Mouse (Mus musculus) kidney, embryonic 16.5 days (tissue): ENCODE measurements around the gene Olfr1480. TPM values are rescaled to one million over a fixed set of nuclear protein-coding genes. Genes with fewer than 3 reads are reported as not detected.

Experiments
- ATAC-seq: fragments of 200-750 bp; cut with Nextera tagmentation; 2 replicates; pipeline ENCODE4 v1.8.0; 2017; ENCODE audit warnings: moderate TSS enrichment; ENCODE audit not compliant: low FRiP score, low TSS enrichment
- H3K27ac ChIP-seq: fragments of 300-500 bp; sonication (generic); 2 replicates; pipeline ENCODE4 v1.5.1; 2014; ENCODE audit warnings: low read length
- H3K27me3 ChIP-seq: fragments of 300-500 bp; sonication (generic); 2 replicates; pipeline ENCODE4 v1.6.1; 2014; ENCODE audit warnings: low read length, control low read depth, mixed read lengths; ENCODE audit not compliant: insufficient read depth
- H3K36me3 ChIP-seq: fragments of 300-500 bp; sonication (generic); 2 replicates; pipeline ENCODE4 v1.6.1; 2014; ENCODE audit warnings: low read length, control low read depth, mixed read lengths; ENCODE audit not compliant: insufficient read depth
- H3K4me1 ChIP-seq: fragments of 300-500 bp; sonication (generic); 2 replicates; pipeline ENCODE4 v1.6.1; 2014; ENCODE audit warnings: low read length, control low read depth, mixed read lengths; ENCODE audit not compliant: insufficient read depth
- H3K4me2 ChIP-seq: fragments of 300-500 bp; sonication (generic); replicated peaks from 2 replicates; pipeline ENCODE4 v1.6.1; 2014; ENCODE audit warnings: low read depth, low read length
- H3K4me3 ChIP-seq: fragments of 300-500 bp; sonication (generic); 2 replicates; pipeline ENCODE4 v1.5.1; 2014; ENCODE audit warnings: mild to moderate bottlenecking, low read length
- H3K9ac ChIP-seq: fragments of 300-500 bp; sonication (generic); replicated peaks from 2 replicates; pipeline ENCODE4 v1.6.1; 2014; ENCODE audit warnings: low read length
- H3K9me3 ChIP-seq: fragments of 300-500 bp; sonication (generic); 2 replicates; pipeline ENCODE4 v1.6.1; 2016; ENCODE audit warnings: low read length, control low read depth
- WGBS: fragments of 180-500 bp; shearing (Covaris S2); extraction: QIAGEN DNeasy Blood & Tissue Kit; methylation state at CpG from one replicate; pipeline ENCODE4 v1.1.7; 2014; 5-methylcytosine and 5-hydroxymethylcytosine counted together
- polyA plus RNA-seq: library from polyadenylated mRNA; unstranded; fragments of >200 nt; fragmentation: Nextera tagmentation; extraction: Ambion mirVana; gene quantifications from 2 replicates; pipeline ENCODE4 v1.2.1, GENCODE M21; 2015

The Olfr1480 gene
- polyA plus RNA-seq, result not detected in 2 replicates

DNA sequence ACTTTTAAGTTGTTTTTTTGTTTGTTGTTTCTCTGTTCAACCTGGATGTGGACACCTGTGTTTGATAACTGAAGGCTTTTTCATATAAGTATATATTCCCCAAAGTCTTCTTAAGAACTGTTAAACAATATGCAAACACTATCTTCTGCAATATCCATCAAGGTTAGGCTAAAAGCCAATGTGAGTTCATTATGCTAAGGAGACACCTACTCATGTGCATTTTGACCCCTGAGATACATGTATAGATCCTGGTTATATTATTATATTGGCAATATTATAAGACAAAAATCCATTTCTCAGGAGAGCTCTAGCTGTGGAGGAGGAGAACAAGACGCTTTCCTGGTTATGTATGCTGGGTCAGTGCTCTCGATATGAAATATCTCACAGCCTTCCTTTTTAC lies at the start of gene Olfr1480:
TSS of gene Olfr1480 (plus strand) at position 301 of the 400 bp plus-strand sequence.
- H3K9ac ChIP-seq, result no peak within 1 kb of the TSS
- H3K27me3 ChIP-seq, result no peaks in the 10 kb centered on the region
- no peak within 1 kb of the TSS for H3K4me2 ChIP-seq
- ATAC-seq, result no peak
- H3K9me3 ChIP-seq, result peaks cover 9% of the 10 kb centered on the region
- no peak within 1 kb of the TSS for H3K4me3 ChIP-seq
- H3K4me1 ChIP-seq, result no peaks in the 10 kb centered on the region
- WGBS, result 85% methylated on average over 2 of the region's 2 CpGs
- no peak within 1 kb of the TSS for H3K27ac ChIP-seq
- H3K36me3 ChIP-seq, result no peaks in the 10 kb centered on the region

DNA sequence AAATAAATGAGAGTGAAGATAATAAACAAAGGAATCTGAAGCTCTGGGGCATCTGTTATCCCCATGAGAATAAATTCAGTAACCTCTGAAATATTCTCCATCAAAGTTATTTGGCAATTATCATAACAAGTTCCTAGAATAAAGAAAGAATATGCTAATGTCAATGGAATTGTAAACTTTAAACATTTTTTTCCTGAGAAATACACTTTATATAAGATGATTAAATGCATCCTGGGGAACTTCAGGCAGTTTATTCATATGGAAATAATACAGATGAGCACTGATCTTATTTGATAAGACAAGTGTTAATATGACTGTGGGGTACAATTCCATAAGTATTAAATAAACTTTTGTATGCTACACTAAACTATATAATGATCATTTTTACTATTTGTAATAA lies 47.6 kb upstream of the Olfr1480 start, which contains the start of gene Olfr1475:
TSS of gene Olfr1475 (minus strand) at position 101 of the 400 bp plus-strand sequence.
- H3K9ac ChIP-seq, result no peak within 1 kb of the TSS
- H3K9me3 ChIP-seq, result no peaks in the 10 kb centered on the region
- H3K4me3 ChIP-seq, result no peak within 1 kb of the TSS
- no peak for ATAC-seq
- H3K4me2 ChIP-seq, result no peak within 1 kb of the TSS
- no peaks in the 10 kb centered on the region for H3K27me3 ChIP-seq
- H3K4me1 ChIP-seq, result no peaks in the 10 kb centered on the region
- no peaks in the 10 kb centered on the region for H3K36me3 ChIP-seq
- H3K27ac ChIP-seq, result no peak within 1 kb of the TSS

GRCm38 (mm10) chr19:13500246-13500645 lies 27.5 kb upstream of the Olfr1480 start, which contains the start of gene Olfr1477:
Gene Olfr1477 (plus strand): TSS chr19:13500546.
- Histone ChIP-seq H3K27me3 (no peaks in the 10 kb centered on the region), H3K9me3 (no peaks in the 10 kb centered on the region), H3K4me3 (no peak within 1 kb of the TSS), H3K9ac (no peak within 1 kb of the TSS), H3K27ac (no peak within 1 kb of the TSS), H3K36me3 (no peaks in the 10 kb centered on the region), H3K4me1 (no peaks in the 10 kb centered on the region), H3K4me2 (no peak within 1 kb of the TSS)
- WGBS, result 69% methylated on average over 3 of the region's 3 CpGs
- ATAC-seq, result no peak

Other genes with a start within 250 kb of the Olfr1480 start
- gene Olfr1465, start 212.4 kb upstream of the Olfr1480 start, polyA plus RNA-seq, result not detected in 2 replicates
- gene Olfr1466, start 189.1 kb upstream of the Olfr1480 start, polyA plus RNA-seq, result not detected in 2 replicates
- gene Olfr1467, start 165.7 kb upstream of the Olfr1480 start, polyA plus RNA-seq, result not detected in 2 replicates
- gene Olfr1469, start 120.1 kb upstream of the Olfr1480 start, polyA plus RNA-seq, result not detected in 2 replicates
- gene Olfr1471, start 84.5 kb upstream of the Olfr1480 start, polyA plus RNA-seq, result not detected in 2 replicates
- not detected in 2 replicates for gene Olfr1472, start 71.8 kb upstream of the Olfr1480 start, polyA plus RNA-seq
- not detected in 2 replicates for gene Olfr1474, start 58.3 kb upstream of the Olfr1480 start, polyA plus RNA-seq
- gene Olfr1475, start 47.7 kb upstream of the Olfr1480 start, polyA plus RNA-seq, result not detected in 2 replicates
- gene Olfr1477, start 27.4 kb upstream of the Olfr1480 start, polyA plus RNA-seq, result not detected in 2 replicates
- gene Olfr1484, start 55.6 kb downstream of the Olfr1480 start, polyA plus RNA-seq, result not detected in 2 replicates
- gene Olfr1487, start 89.5 kb downstream of the Olfr1480 start, polyA plus RNA-seq, result not detected in 2 replicates
- gene Olfr1489, start 103.7 kb downstream of the Olfr1480 start, polyA plus RNA-seq, result not detected in 2 replicates
- gene Olfr1490, start 123.2 kb downstream of the Olfr1480 start, polyA plus RNA-seq, result not detected in 2 replicates
- not detected in 2 replicates for gene Olfr1491, start 169.4 kb downstream of the Olfr1480 start, polyA plus RNA-seq
- not detected in 2 replicates for gene Olfr1493-ps1, start 195.4 kb downstream of the Olfr1480 start, polyA plus RNA-seq
- not detected in 2 replicates for gene Olfr1494, start 211.8 kb downstream of the Olfr1480 start, polyA plus RNA-seq
- gene Olfr1495, start 236.7 kb downstream of the Olfr1480 start, polyA plus RNA-seq, result not detected in 2 replicates
- gene Olfr1496, start 250.0 kb downstream of the Olfr1480 start, polyA plus RNA-seq, result not detected in 2 replicates